Mouse (Mus musculus) spleen, postnatal 36 days (tissue): ENCODE measurements around the gene Mpg.
"Not testable (repeated sequence)": the region's sequence is repeated elsewhere in the genome, so short reads cannot be mapped to it uniquely, and the experiment has no call there.

ENCODE experiments used
- DNase-seq, 2 experiments: peaks; one replicate each; pipeline ENCODE4 v3.0.0; 2022; ENCODE audit warnings: low spot score in 2 of 2, mixed read lengths in 1 of 2

The Mpg gene

GRCm38 (mm10) chr11:32226124-32226871, at the start of gene Mpg:
TSS of gene Mpg (plus strand) at chr11:32226505.
- peak; percentile 89 to 92 for DNase-seq

GRCm38 (mm10) chr11:32178506-32178905, 47.8 kb upstream of the Mpg start:
- no peak for DNase-seq

DNA sequence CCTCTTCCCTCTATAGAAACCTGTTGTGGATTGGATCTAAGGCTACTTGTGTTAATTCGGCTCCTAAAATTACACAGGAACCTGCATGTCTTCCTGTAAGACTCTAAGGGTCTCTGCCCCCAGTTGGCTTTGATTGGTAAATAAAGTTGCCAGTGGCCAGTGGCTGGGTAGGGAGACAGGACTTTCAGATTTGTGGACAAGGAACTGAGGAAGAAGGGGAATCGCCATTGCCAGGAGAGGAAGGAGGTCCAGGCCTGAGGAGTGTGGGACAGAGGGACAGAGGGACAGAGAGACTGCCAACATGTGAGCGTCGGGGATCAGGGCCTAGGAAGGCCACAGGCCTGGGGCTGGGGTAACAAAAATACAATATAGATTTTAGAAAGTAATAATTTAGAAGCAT, 45.1 kb upstream of the Mpg start:
- no peak for DNase-seq

- peak; percentile 38 to 49 for DNase-seq
Measured at GRCm38 (mm10) chr11:32181973-32182868, 44.1 kb upstream of the Mpg start.

GRCm38 (mm10) chr11:32184469-32184868, 41.8 kb upstream of the Mpg start:
- no peak for DNase-seq

DNA sequence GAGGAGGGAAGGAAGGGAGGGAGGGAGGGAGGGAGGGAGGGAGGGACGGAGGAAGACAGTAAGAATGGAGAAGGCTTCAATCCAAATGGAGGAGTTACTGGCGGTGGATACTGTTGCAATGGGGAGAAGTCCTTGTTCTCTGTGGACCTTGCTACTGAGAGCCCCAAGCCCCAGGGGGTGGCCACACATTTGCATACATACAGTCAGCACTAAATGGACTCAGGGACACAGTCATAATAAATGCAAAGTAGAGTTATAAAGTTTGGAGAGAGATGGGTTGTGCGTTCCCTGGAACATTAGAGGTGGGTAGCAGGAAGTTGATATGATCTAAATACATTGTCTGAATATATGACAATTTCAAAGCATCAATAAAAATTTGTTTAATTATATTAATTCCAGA, 40.3 kb upstream of the Mpg start:
- no peak for DNase-seq

DNA sequence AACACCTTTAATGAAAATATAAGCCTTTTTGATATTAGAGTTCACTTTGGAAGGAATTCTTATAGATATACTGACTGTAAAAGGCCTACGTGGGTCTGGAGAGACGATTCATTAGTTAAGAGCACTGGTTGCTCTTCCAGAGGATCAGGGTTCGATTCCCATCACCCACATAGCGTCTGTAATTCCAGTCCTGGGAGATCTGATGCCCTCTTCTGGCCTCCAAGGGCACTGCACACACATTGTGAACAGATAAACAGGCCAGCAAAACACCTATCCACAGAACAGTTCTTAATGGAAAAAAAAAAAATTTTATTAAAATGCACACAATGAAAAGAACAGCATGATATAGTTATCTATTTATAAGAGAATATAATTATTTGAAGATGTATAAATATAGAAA, 39.0 kb upstream of the Mpg start:
- no peak for DNase-seq

- DNase-seq: no peak
Measured at GRCm38 (mm10) chr11:32188881-32189280, 37.4 kb upstream of the Mpg start.

DNA sequence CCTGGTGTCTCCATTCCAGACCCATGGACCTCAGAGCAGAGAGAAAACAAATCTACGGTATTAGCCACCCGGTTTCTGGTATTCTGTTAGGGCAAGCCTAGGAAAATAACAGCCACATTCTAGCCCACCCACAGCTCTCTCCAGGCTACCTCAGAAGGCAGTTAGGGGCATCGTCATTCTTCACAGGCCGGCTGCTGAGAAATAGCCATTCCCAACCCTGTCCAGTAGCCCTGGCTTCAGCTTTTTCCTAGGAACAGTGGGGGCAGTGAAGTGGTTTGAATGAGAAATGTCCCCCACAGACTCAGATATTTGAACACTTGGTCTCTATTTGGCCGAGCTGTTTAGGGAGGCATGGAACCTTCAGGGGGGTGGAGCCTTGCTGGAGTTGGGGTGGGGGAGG, 36.9 kb upstream of the Mpg start:
- no peak for DNase-seq

DNA sequence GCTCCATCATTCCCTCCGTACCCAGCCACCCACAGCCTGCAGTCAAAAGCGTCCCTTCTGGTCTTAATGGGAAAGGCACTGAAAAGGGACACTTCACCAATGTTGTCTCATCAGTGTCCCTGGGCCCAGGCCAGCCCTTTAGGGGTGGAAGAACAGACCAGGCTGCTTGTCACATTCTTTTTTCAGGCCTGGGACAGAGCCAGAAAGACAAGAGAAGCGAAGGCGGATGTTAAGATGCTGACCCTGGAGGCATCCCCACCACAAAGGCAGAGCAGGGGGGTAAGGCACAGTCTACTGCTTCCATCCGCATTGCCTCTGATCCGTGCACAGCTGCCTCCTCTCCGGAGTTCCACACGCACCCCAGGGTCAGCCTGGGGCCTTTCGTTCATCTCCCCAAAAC, 36.2 kb upstream of the Mpg start:
- no peak for DNase-seq

GRCm38 (mm10) chr11:32190603-32191110, 35.6 kb upstream of the Mpg start:
- no peak for DNase-seq

DNA sequence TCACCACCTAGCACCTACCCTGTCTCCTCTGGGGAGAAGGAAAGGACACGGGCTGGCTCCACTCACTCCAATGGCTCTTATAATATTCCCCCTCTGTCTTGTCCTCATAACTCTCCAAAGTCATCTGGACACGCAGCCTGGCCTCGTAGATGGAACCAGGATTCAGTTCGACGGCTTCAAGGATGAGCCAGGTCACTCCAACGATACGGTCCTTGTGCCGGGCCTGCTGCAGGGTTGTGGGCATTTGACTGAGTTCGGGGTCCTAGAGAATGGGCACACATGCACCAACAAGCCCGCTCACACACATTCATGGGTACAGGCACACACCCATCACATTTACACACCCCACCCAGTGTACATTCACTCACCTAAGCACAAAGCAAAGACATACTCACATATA, 33.1 kb upstream of the Mpg start:
- no peak for DNase-seq

- no peak for DNase-seq
Measured at GRCm38 (mm10) chr11:32194086-32194485, 32.2 kb upstream of the Mpg start.

GRCm38 (mm10) chr11:32194626-32195025, 31.7 kb upstream of the Mpg start:
- DNase-seq: no peak

DNA sequence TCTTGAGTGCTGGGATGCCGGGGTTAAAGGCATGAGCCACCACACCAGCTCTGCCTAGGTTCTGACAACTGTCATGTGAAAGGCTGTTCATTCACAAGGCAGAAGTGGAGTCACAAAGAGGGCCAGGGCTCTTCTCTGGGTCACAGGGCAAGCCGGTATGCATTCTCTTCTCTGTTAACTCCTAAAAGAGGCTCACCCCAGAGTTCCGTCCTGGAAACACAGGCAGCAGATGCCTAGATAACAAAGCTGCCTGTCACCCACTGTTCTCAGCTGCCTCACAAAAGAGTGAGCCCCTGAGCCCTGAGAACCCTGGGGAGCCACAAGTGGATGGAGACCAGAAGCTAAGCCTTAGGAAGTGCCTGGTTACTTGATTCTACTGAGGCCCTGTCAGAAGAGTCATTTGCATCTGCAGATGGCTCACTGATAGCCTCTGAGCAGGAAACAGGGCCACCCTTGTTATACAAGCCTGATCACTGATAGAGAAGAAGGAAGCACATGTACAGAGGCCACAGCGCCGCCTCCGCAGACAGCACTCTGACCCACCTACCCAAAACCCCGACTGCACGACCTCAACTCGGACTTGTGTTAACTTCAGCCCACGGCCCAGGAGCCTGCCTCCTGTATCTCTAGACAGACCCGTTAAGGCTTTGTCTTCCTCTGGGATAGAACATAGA, 30.3 kb upstream of the Mpg start:
- peak in 1 of 2 experiments; percentile 32 for DNase-seq

DNA sequence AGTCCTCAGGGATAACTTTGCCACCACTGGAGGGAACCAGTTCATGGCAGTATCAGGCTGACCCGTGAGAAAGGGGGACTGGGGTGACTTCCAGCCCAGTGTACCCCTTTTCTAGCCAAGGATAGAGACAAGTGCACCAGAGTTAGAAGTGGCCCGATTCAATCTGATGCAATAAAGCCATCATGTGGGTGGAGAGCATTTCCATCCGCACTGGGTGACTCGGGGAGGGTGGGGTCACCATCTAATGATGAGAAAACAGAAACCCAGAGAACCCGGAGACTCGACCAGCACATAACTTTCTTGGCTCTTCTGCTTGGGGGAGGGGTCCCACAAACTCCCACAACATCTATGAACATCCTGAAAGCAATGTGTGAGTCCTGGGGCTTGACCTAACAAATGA, 29.6 kb upstream of the Mpg start:
- no peak for DNase-seq

DNA sequence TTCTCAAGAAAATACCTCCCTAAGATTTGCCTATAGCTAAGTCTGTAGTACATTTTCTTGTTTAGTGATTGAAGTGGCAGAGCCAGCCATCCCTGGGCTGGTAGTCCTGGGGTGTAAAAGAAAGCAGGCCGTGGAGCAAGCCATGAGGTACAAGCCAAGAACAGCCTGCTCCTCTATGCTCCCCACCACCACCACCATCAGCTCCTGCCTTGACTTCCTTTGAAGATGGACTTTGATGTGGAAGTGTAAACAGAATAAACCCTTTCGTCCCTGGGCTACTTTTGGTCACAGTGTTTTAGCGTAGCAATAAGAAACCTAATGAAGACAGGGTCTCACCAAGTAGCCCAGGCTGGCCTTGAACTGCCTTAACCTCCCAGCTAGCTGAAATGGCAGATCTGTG, 28.5 kb upstream of the Mpg start:
- no peak for DNase-seq

DNA sequence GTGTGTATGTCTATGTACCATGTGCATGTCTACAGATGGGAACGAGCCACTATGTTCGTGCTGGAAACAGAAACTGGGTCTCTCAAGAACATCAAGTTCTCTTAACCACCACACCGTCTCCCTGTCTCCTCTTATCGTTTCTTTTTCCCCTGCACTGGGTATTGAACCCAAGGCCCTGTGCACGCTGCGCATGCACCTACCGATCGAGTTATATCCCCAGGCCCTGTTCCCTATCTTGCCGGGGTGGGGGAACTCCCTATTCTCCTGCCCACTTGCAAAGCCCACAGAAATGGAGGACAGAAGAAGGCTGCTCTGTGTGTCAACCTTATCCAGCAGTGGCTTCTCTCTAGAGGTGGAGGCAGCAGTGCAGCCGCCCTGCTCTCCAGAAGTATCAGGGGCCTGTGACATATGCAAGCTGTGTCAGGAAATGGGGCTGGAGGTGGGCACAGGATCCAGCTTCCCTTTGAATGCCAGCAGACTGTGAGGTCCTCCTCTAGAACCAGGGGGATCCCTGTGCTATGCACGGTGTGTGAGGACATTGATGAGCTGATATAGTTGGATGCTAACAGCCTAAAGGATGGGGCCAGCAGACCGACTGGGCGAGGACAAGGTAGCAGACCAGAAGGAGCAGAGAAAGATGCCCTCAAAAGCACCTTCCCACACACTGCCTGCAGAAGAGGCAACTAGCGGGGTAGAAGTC, 27.9 kb upstream of the Mpg start:
- no peak for DNase-seq

GRCm38 (mm10) chr11:32199230-32199629, 27.1 kb upstream of the Mpg start:
- DNase-seq: peak in 1 of 2 experiments; percentile 37

GRCm38 (mm10) chr11:32200075-32200601, 26.2 kb upstream of the Mpg start, which contains the start of gene Il9r:
TSS of gene Il9r (minus strand) at chr11:32200279.
- DNase-seq: peak; percentile 31 to 39

DNA sequence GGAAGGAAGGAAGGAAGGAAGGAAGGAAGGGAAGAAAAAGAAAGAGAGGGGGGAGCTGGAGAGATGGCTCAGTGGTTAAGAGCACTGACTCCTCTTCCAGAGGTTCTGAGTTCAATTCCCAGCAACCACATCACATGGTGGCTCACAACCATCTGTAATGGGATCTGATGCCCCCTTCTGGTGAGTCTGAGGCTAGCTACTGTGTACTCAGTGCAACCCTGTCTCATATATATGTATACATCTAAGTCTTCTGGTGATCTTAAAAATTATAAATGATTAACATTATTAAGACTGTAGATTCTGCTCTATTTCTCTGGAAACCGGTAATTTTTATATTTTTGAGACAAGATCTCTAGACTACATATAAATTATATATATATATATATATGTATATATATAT, 25.3 kb upstream of the Mpg start:
- not testable (repeated sequence) for DNase-seq
